Mouse (Mus musculus) kidney, adult 18-20 months (tissue): ENCODE measurements around the gene Tsga13.
A peak's percentile ranks its signal among the peaks of the same experiment; 100 is the strongest.

Experiments used
- DNase-seq: peaks from one replicate; pipeline ENCODE4 v3.0.0; 2021

Tsga13 gene

DNA sequence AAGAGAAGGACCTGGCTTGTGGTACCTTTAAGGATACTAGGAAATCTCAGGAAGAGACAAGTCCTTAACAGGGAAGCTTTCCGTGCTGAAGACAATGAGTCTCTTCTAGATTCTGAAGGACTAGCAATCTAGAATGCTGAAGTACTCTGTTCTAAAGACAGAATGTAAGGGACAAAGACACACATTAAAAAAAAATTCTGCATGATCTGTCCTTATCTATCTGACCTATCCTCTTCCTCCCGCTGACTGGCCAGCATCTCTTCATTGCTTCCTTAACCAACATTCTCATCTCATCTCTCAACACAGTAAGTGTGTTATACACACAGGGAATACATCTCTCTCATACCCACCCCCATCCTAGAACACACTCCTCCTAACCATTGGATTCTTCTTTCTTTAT is at the start of gene Tsga13:
TSS of gene Tsga13 (minus strand) at position 101 of the 400 bp plus-strand sequence.
- DNase-seq, result no peak

DNA sequence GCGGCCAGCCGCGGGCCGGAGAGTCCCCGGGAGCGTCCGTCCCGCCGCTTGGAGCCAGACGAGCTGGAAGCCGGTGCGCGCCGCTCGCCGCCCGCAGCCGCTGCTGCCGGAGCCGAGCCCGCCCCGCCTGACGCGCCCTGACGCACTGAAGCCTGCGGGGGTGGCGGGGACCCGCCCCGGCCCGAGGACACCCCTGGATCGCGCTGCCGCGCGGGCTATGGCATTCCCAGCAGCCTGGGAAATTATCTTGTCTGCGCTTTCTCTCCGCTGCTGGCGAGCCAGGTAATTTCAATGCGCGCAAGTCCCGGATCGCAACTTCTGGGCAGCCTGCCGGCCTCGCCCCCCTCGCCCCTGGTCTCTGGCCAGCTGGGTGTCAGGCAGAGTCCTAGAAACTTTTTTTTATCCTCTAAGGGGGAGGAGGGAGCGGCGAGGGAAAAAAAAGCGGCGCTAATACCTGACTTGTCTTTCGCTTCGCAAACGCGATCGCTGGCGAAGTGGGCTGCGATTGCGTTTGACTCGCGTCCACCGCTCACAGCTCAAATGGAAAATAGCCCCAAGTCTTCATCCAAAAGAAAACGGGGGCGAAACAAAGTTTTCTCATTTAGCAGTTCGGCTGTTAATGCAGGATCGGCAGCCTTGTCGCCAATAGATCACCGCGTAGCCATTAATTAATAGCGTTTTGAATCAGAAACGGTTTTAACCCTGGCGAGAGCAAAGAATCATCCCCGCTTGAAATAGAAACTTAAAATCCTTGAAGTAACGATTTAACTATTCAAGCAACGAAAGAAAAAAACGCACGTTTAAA is 43.6 kb upstream of the Tsga13 start, which contains the start of gene Klf14:
TSS of gene Klf14 (minus strand) at position 343 of the 805 bp plus-strand sequence.
- peak; percentile 37 for DNase-seq

DNA sequence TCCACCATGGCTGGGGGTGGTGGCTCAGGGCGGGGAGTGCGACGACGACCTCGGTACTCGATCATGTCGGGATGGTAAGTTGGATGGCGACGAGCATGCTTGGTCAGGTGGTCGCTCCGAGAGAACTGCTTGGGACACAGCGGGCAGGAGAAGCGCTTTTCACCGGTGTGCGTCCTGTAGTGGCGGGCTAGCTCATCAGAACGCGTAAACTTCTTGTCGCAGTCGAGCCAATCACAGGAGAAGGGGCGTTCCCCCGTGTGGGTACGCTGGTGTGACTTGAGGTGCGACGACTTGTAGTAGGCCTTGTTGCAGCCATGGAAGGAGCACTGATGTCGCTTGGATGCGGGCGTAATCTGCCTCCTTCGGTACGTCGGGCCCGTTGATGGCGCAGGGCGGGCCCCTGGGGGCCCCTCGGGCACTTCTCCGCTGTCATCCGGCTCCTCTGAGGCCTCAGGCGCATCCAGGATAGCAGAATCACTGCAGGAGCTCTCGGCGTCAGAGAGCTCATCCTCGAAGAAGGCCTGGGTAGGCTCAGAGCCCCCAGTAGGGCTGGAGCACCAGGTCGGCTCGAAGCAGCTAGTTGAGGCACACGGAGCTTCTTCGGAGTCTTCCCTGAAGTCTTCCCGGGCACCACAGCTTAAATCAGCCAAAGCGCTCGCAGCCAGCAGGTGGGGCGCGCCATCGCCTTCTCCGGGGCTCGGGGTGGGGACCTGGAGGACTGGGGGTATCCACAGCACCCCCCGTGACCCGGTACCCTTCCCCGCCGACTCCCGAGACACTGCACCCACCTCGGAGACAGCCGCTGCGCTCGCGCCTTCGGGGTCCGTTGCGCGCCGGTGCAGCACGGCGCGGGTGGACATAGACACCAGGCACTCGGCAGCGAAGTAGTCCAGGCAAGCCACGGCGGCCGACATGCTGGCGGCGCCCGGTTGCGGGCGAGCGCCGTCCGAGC is 42.7 kb upstream of the Tsga13 start:
- peak; percentile 4 for DNase-seq

DNA sequence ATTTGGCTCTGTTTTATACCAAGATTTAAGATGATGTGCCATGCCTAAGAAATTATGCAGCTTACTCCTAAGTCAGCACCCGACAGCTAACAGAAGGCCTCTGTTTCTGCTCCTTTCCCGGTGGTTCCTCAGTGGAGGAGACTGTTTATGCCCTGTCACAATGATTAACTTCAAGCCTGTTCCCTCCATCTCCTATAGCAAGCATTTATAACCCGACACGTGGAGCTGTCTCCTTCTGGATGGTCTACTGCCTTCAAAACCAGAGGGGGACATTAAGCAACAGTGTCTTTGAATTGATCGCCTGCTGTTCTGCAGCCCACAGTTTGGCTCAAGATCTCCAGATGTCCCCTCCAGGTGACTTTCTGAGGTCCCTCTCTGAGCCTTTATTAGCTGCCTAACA is 23.9 kb upstream of the Tsga13 start:
- no peak for DNase-seq

DNA sequence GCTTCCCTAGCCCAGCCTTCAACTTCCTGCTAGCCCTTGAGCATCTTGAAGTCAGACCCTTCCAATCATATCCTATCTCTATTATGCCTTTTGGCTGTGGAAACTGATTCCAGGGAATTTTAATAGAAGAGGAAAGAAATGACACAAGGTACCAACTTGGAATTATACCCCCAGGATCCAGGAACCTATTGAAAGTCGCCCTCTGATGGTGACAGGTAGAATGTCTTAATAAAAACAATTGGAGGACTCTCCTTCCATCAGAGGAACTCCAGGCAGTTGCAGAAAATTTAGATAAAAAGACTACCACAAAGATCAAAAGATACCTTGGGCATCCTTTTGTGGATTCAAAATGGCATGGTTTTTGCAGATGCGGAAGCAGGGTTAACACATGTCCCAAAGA is 7.4 kb upstream of the Tsga13 start:
- DNase-seq, result no peak

GRCm38 (mm10) chr6:30921826-30922225 is 6.5 kb upstream of the Tsga13 start:
- DNase-seq, result no peak

DNA sequence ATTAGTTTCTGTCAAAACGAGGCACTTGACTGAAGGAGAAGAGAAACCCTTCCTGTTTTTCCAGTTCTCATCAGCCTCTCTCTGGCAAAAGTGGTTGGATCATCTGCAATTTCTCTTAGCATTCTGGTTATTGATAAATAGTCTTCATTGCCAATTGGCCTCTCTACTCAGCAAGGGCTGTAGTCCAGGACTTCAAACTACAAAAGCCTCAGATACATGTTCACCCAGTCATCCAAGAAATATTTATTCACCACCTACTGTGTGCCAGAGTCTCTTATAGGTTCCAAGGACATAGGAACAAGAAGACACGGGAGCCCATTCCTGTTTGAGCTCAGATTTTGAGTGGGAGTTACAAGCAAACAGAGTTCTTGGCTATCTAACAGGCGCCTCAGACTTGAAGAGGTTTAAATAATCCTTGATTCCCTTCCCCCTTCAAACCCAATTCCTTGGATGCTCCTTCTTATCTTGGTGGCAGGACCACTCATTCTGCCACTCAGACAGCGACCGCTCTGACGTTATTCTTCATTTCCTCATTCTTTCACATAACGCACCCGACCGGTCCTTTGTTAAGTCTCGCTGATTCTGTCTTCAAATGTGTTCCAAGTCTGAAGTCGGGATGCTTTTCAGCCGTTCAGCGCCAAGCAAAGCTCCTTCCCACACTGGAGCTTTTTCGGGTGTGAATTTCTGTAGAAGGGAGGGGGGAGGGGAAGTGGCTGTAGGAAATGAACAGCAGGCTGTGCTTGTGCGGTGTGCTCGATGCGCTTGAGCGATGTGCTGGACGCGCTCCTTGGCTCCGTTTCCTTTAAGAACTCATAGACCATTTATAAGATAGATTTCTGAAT is 5.7 kb upstream of the Tsga13 start:
- DNase-seq, result peak; percentile 9

GRCm38 (mm10) chr6:30907970-30908369 is 7.4 kb downstream of the Tsga13 start:
- DNase-seq, result no peak

DNA sequence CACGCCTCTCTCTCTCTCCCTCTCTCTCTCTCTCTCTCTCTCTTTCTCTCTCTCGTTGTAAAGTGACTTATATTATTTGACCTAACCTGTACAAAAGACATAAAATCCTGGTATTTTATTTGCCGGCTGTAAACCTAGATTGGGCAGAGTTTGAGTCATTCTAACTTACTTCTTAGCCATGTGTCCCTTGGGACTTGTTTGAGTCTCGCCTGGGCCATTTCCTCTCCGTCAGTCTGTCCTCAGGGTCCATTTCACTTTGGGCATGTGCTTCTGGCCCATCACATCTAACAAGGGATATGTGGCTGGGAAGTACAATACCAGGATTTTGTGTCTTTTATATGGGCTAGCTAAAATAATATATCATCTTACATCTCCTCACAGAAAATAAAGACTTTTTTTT is 10.5 kb downstream of the Tsga13 start:
- DNase-seq, result no peak

GRCm38 (mm10) chr6:30904033-30904432 is 11.3 kb downstream of the Tsga13 start:
- DNase-seq, result no peak

DNA sequence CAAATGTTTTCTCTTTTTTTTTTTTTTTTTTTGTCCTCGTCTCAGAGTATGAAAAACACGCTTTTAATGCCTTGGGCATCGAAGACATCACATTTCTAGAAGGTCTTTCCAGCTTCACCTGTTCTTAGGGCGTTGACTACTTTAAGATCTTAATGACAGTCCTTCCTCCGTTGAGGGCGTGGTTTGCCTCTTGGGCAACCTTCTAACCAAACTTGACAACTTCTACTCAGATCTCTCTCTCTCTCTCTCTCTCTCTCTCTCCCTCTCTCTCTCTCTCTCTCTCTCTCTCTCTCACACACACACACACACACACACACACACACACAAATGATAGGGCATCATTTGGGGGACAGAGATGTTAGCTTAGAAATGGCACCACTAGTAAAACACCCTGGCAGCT is 17.9 kb downstream of the Tsga13 start:
- no peak for DNase-seq

DNA sequence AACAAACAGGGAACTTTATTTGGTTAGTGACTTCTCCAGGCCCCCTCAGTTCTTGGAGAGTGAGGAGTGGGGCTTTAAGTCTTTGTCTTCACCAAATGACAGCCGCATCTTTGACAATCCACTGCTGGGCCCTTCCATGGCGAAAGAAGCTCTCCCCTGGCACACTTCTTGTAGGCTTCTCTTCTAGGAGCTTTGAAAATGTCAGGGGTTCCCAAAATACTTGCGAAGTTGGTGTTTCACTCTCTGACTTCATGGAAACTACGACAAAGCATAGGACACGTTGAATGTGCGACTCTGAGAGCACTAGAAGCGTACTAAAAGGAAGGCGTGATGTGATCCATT is 18.4 kb downstream of the Tsga13 start:
- DNase-seq, result no peak

GRCm38 (mm10) chr6:30896195-30896985 is 19.0 kb downstream of the Tsga13 start, which contains the start of gene Copg2:
Copg2 (minus strand) TSS chr6:30896794.
- DNase-seq, result peak; percentile 98

GRCm38 (mm10) chr6:30895819-30896194 is 19.6 kb downstream of the Tsga13 start:
- DNase-seq, result no peak

- DNase-seq, result no peak
Measured at GRCm38 (mm10) chr6:30893081-30893480, 22.3 kb downstream of the Tsga13 start.

DNA sequence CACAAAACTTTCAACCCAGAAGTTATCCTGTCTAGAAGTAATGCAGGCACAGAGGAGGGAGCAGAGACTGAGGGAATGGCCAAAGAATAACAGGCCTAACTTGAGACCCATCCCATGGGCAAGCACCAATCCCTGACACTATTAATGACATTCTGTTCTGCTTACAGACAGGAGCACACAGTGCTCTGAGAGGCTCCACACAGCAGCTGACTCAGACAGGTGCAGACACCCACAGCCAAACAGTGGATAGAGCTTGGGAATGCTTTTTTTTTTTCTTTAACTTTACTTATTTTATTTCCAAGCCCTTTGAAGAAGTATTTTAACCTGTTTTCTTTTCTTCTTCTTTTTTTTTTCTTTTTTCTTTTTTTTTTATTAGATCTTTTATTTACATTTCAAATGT is 23.6 kb downstream of the Tsga13 start:
- no peak for DNase-seq

DNA sequence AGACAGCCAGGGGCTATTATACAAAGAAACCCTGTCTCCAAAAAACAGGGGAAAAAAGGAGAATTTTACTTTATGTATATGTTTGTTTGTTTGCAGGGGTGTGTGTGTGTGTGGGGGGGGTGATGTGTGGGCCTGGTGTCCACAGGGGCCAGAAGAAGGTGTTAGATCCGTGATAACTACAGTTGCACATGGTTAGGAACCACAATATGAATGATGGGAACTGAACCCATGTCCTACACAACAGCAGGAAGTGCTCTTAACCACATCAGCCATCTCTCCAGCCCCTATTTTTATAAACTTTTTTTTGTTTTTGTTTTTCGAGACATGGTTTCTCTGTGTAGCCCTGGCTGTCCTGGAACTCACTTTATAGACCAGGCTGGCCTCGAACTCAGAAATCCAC is 30.5 kb downstream of the Tsga13 start:
- no peak for DNase-seq

GRCm38 (mm10) chr6:30883491-30883890 is 31.9 kb downstream of the Tsga13 start:
- no peak for DNase-seq

DNA sequence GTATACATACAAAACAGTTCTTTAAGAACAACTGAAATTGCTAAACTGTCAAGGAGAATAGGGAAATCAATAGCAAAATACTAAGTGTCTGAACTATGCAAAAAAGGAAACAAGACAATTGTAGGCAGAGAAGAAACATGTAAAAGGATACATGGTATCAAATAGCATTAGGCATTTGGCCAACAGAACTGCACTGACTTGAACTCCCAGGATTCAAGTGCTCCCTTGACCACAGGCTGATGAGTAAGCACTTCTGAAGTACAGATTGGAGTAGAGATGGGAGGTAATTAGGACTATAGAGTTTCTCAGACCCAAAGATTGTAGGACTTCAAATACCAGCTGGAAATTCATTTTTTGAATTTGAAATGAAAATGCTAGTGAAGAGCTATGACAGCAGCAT is 38.7 kb downstream of the Tsga13 start:
- DNase-seq, result no peak

GRCm38 (mm10) chr6:30866501-30866900 is 48.9 kb downstream of the Tsga13 start:
- no peak for DNase-seq

DNA sequence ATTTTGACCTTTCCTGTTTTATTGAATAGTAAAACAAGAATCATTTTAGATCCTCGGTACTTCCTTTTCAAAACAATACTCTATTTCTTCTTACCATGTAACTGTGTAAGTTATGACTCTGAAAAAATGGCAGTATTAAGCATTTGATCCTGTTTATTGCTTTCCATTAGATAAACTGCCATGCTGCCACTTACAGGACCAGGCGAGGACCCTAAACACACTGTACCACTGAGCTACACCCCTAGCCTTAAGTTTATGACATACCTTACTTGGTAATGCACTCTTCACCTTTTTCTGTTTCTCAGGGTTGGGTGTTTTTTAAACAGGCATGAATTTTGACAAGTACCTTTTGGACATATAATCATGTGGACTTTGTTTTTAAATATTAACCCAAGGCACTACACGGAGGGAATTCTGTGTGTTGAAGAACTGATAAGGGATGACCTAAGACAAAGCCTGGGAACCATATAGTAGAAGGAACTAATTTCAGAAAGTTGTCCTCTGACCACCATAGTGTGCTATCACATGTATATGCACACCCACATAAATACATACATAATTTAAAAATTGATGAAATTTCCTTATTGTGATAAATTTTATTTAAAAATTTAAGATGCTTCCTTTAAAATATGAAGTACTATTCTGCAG is 50.2 kb downstream of the Tsga13 start:
- DNase-seq, result no peak

GRCm38 (mm10) chr6:30855956-30856355 is 59.4 kb downstream of the Tsga13 start:
- DNase-seq, result no peak
